ENCODE assay signal across 23 mouse cellular contexts in the genomic region with DNA sequence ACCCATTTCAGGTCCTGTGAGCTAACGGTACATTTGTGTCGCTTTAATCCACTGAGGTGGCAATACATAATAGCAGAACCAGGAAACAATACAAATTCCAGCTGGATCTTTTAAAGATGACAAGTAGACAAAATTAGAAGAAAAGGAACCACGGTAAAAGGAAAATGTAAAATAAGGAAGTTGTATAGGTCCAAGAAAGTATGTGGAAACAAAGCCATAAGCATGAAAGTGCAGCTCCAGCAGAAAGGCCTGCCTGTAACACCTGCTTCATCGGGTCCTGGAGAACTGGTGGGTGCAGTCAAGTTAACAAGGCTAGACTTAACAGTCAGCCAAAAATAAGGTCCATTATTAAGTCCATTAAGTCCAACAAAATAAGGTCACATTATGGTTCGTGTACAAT. TPM values are rescaled to one million over a fixed set of nuclear protein-coding genes. Genes with fewer than 3 reads are reported as not detected.
A peak's percentile ranks its signal among the peaks of the same experiment; 100 is the strongest.
DNase-seq lines count a peak whose midpoint lies in the region; ATAC-seq and TF ChIP-seq lines count a peak whose summit lies in the region.
"Had no signal": no experiment of that assay in that cellular context is flagged by ENCODE, and none has a peak within 500 bp of the region (broad histone marks: within the 10 kb centered on the region; RNA-seq: fewer than 3 reads in every experiment).

No protein-coding gene starts in this region.

- peak; percentile 72 for DNase-seq in midbrain, embryonic 11.5 days (ENCODE audit: low spot score, missing footprints)
- no peak for DNase-seq in midbrain, postnatal 0 days (ENCODE audit: low spot score)
- DNase-seq: adrenal gland, postnatal 10 days; adrenal gland, postnatal 36 days; cerebellum, adult 18-20 months; cerebellum, adult 9-10 months; cerebellum, postnatal 14 days; gastrocnemius, adult 2 months; gastrocnemius, postnatal 14 days; kidney, adult 11 months had no signal

- no peak for ATAC-seq in forebrain, embryonic 12.5 days (ENCODE audit: low FRiP score)
- ATAC-seq in forebrain, embryonic 15.5 days (replicated peaks): no peak
- no peak for ATAC-seq in midbrain, embryonic 11.5 days (ENCODE audit: low FRiP score)
- ATAC-seq in midbrain, postnatal 0 days (ENCODE audit: low FRiP score): no peak
- ATAC-seq in megakaryocyte, adult 5-6 weeks (ENCODE audit: poor library complexity, severe bottlenecking): peak; percentile 45; the same call in 1 of the 2 replicates
- no peak for ATAC-seq in intestine, embryonic 16.5 days
- ATAC-seq: activated CD4-positive, CD25-positive, alpha-beta regulatory T cell, adult 4 months; CD4-positive, CD25-positive, alpha-beta regulatory T cell, adult 4 months; forebrain, embryonic 14.5 days had no signal

- H3K36me3 ChIP-seq in forebrain, embryonic 12.5 days (replicated peaks): peaks cover 14% of the 10 kb centered on the region; the same call in 1 of the 2 replicates
- H3K36me3 ChIP-seq in forebrain, embryonic 15.5 days: peaks cover 9% of the 10 kb centered on the region
- no peaks in the 10 kb centered on the region for H3K36me3 ChIP-seq in midbrain, embryonic 11.5 days (ENCODE audit: control insufficient read depth, insufficient read depth, low read length)
- H3K36me3 ChIP-seq in midbrain, postnatal 0 days (ENCODE audit: insufficient read depth, low read length): peaks cover 5% of the 10 kb centered on the region; the same call in 1 of the 2 replicates
- H3K36me3 ChIP-seq in intestine, embryonic 16.5 days (ENCODE audit: control insufficient read depth, insufficient read depth, low read length): no peaks in the 10 kb centered on the region
- H3K36me3 ChIP-seq: embryonic facial prominence, embryonic 12.5 days had no signal

- 77% methylated on average over 5 of the region's 5 CpGs for WGBS in forebrain, embryonic 12.5 days
- 72% methylated on average over 5 of the region's 5 CpGs for WGBS in forebrain, embryonic 15.5 days
- 90% methylated on average over 5 of the region's 5 CpGs for WGBS in midbrain, embryonic 11.5 days
- 87% methylated on average over 5 of the region's 5 CpGs for WGBS in midbrain, postnatal 0 days
- WGBS in intestine, embryonic 16.5 days: 77% methylated on average over 5 of the region's 5 CpGs

- no peak overlapping the region for H3K4me2 ChIP-seq in forebrain, embryonic 12.5 days
- no peak overlapping the region for H3K4me2 ChIP-seq in forebrain, embryonic 15.5 days (replicated peaks)
- no peak overlapping the region for H3K4me2 ChIP-seq in midbrain, embryonic 11.5 days
- H3K4me2 ChIP-seq in midbrain, postnatal 0 days (ENCODE audit: low read depth, low read length, poor library complexity, severe bottlenecking): no peak overlapping the region
- no peak overlapping the region for H3K4me2 ChIP-seq in intestine, embryonic 16.5 days (ENCODE audit: low read depth, low read length)
- H3K4me2 ChIP-seq: embryonic facial prominence, embryonic 12.5 days; embryonic facial prominence, embryonic 15.5 days; heart, embryonic 11.5 days; hindbrain, embryonic 12.5 days; hindbrain, embryonic 15.5 days had no signal

- H3K27me3 ChIP-seq in forebrain, embryonic 12.5 days: no peaks in the 10 kb centered on the region
- H3K27me3 ChIP-seq in forebrain, embryonic 15.5 days: no peaks in the 10 kb centered on the region
- peaks cover 6% of the 10 kb centered on the region for H3K27me3 ChIP-seq in midbrain, embryonic 11.5 days (ENCODE audit: control insufficient read depth, insufficient read depth, low read length)
- H3K27me3 ChIP-seq in midbrain, postnatal 0 days (ENCODE audit: insufficient read depth, low read length): no peaks in the 10 kb centered on the region
- H3K27me3 ChIP-seq in intestine, embryonic 16.5 days (replicated peaks; ENCODE audit: control insufficient read depth, insufficient read depth, low read length): no peaks in the 10 kb centered on the region
- H3K27me3 ChIP-seq: embryonic facial prominence, embryonic 12.5 days; embryonic facial prominence, embryonic 15.5 days; hindbrain, embryonic 12.5 days; hindbrain, embryonic 15.5 days had no signal

- H3K9ac ChIP-seq in forebrain, embryonic 12.5 days: no peak overlapping the region
- H3K9ac ChIP-seq in forebrain, embryonic 15.5 days (replicated peaks): no peak overlapping the region
- no peak overlapping the region for H3K9ac ChIP-seq in midbrain, embryonic 11.5 days (ENCODE audit: low read length)
- H3K9ac ChIP-seq in midbrain, postnatal 0 days (replicated peaks; ENCODE audit: low read length, poor library complexity, severe bottlenecking): no peak overlapping the region
- H3K9ac ChIP-seq in intestine, embryonic 16.5 days (ENCODE audit: low read depth, low read length): no peak overlapping the region
- H3K9ac ChIP-seq: embryonic facial prominence, embryonic 12.5 days; embryonic facial prominence, embryonic 15.5 days; hindbrain, embryonic 12.5 days; hindbrain, embryonic 15.5 days had no signal

- H3K4me3 ChIP-seq in forebrain, embryonic 12.5 days (replicated peaks): no peak overlapping the region
- no peak overlapping the region for H3K4me3 ChIP-seq in forebrain, embryonic 15.5 days
- H3K4me3 ChIP-seq in midbrain, embryonic 11.5 days (ENCODE audit: low read depth, low read length): no peak overlapping the region
- no peak overlapping the region for H3K4me3 ChIP-seq in midbrain, postnatal 0 days (ENCODE audit: low read depth, low read length)
- H3K4me3 ChIP-seq in intestine, embryonic 16.5 days (ENCODE audit: low read length): no peak overlapping the region
- H3K4me3 ChIP-seq: embryonic facial prominence, embryonic 12.5 days; embryonic facial prominence, embryonic 15.5 days; gastrocnemius, adult 2 months; hindbrain, embryonic 12.5 days; hindbrain, embryonic 15.5 days had no signal

- TF ChIP-seq CTCF in midbrain, postnatal 0 days (IDR thresholded peaks at IDR 0.05): no peak

- H3K27ac ChIP-seq in forebrain, embryonic 12.5 days: 0 out of 2 replicates have a peak overlapping the region, but pooled peaks have one; percentile 92
- no peak overlapping the region for H3K27ac ChIP-seq in forebrain, embryonic 15.5 days (replicated peaks)
- no peak overlapping the region for H3K27ac ChIP-seq in midbrain, embryonic 11.5 days (ENCODE audit: low read depth, low read length)
- no peak overlapping the region for H3K27ac ChIP-seq in midbrain, postnatal 0 days (ENCODE audit: low read depth, low read length)
- no peak overlapping the region for H3K27ac ChIP-seq in intestine, embryonic 16.5 days (ENCODE audit: low read length)
- H3K27ac ChIP-seq: embryonic facial prominence, embryonic 12.5 days; embryonic facial prominence, embryonic 15.5 days; hindbrain, embryonic 12.5 days; hindbrain, embryonic 15.5 days had no signal

- peaks cover 22% of the 10 kb centered on the region for H3K4me1 ChIP-seq in forebrain, embryonic 12.5 days
- H3K4me1 ChIP-seq in forebrain, embryonic 15.5 days: peaks cover 18% of the 10 kb centered on the region
- H3K4me1 ChIP-seq in midbrain, embryonic 11.5 days (ENCODE audit: control insufficient read depth, insufficient read depth, low read length): peaks cover 20% of the 10 kb centered on the region
- H3K4me1 ChIP-seq in midbrain, postnatal 0 days (ENCODE audit: insufficient read depth, low read length): peaks cover 9% of the 10 kb centered on the region
- peaks cover 11% of the 10 kb centered on the region for H3K4me1 ChIP-seq in intestine, embryonic 16.5 days (ENCODE audit: control insufficient read depth, insufficient read depth, low read length)

- no peaks in the 10 kb centered on the region for H3K9me3 ChIP-seq in forebrain, embryonic 12.5 days
- H3K9me3 ChIP-seq in forebrain, embryonic 15.5 days: no peaks in the 10 kb centered on the region
- H3K9me3 ChIP-seq in midbrain, embryonic 11.5 days (ENCODE audit: control insufficient read depth, low read length): no peaks in the 10 kb centered on the region
- no peaks in the 10 kb centered on the region for H3K9me3 ChIP-seq in midbrain, postnatal 0 days (ENCODE audit: low read length)
- no peaks in the 10 kb centered on the region for H3K9me3 ChIP-seq in intestine, embryonic 16.5 days (ENCODE audit: control insufficient read depth, low read length)
- H3K9me3 ChIP-seq: embryonic facial prominence, embryonic 12.5 days; embryonic facial prominence, embryonic 15.5 days; hindbrain, embryonic 12.5 days; hindbrain, embryonic 15.5 days had no signal

RNA-seq across cellular contexts. Expression of a gene that starts 55.2 kb away (rescaled TPM):
- 13.5 and 13.7 TPM in 2 replicates for polyA plus RNA-seq in forebrain, embryonic 12.5 days (2016; fragmentation: Nextera tagmentation; extraction: Ambion mirVana)
- polyA plus RNA-seq in forebrain, embryonic 15.5 days (2015; fragmentation: Nextera tagmentation; extraction: Ambion mirVana): 4.3 and 5.6 TPM in 2 replicates
- 10.0 and 10.3 TPM in 2 replicates for polyA plus RNA-seq in midbrain, embryonic 11.5 days (2014; fragmentation: Nextera tagmentation; extraction: Ambion mirVana)
- 24.9 and 31.9 TPM in 2 replicates for total RNA-seq in midbrain, postnatal 0 days (2014; rRNA removed)
- polyA plus RNA-seq in midbrain, postnatal 0 days (2015; fragmentation: Nextera tagmentation; extraction: Ambion mirVana): 5.9 TPM in 2 replicates
- total RNA-seq in megakaryocyte, adult 5-6 weeks (2015): 0.50 and 1.2 TPM in 2 replicates
- total RNA-seq in megakaryocyte, adult 5-6 weeks (2017): 0.16 TPM in 1 of 2 replicates, not detected in the other
- 11.3 and 13.4 TPM in 2 replicates for polyA plus RNA-seq in intestine, embryonic 16.5 days (2015; fragmentation: Nextera tagmentation; extraction: Ambion mirVana)
- total RNA-seq: MEL had no signal
